Mouse (Mus musculus) thymus, adult 18-20 months (tissue): ENCODE data around the gene Lmna.

ENCODE experiments used
- DNase-seq, 2 experiments: peaks; one replicate each; pipeline ENCODE4 v3.0.0; 2022; ENCODE audit warnings: mixed read lengths in 2 of 2

The Lmna gene

GRCm38 (mm10) chr3:88509692-88510420 is at the start of gene Lmna:
Gene Lmna (minus strand): TSS chr3:88509956.
- DNase-seq: peak; percentile 89 to 97

GRCm38 (mm10) chr3:88556616-88557015 is 46.9 kb upstream of the Lmna start:
- DNase-seq: no peak

- DNase-seq: no peak
Observed at GRCm38 (mm10) chr3:88555731-88556130, 46.0 kb upstream of the Lmna start.

GRCm38 (mm10) chr3:88555069-88555605 is 45.4 kb upstream of the Lmna start:
- no peak for DNase-seq

- peak in 1 of 2 experiments; percentile 64 for DNase-seq
Observed at GRCm38 (mm10) chr3:88553880-88554586, 44.3 kb upstream of the Lmna start.

- DNase-seq: peak; percentile 70 to 73
Observed at GRCm38 (mm10) chr3:88553525-88553879, 43.7 kb upstream of the Lmna start, which contains the start of gene Ubqln4. Gene Ubqln4 (plus strand): TSS chr3:88553758.

GRCm38 (mm10) chr3:88552676-88553524 is 43.1 kb upstream of the Lmna start, which contains the start of gene Lamtor2:
Gene Lamtor2 (minus strand): TSS chr3:88553074.
- peak; percentile 96 for DNase-seq

- no peak for DNase-seq
Observed at GRCm38 (mm10) chr3:88552082-88552645, 42.4 kb upstream of the Lmna start.

GRCm38 (mm10) chr3:88551586-88551985 is 41.8 kb upstream of the Lmna start:
- DNase-seq: no peak

GRCm38 (mm10) chr3:88548180-88548917 is 38.6 kb upstream of the Lmna start, which contains the start of gene Rab25:
Gene Rab25 (minus strand): TSS chr3:88548300.
- no peak for DNase-seq

- no peak for DNase-seq
Observed at GRCm38 (mm10) chr3:88546674-88547418, 37.1 kb upstream of the Lmna start.

- no peak for DNase-seq
Observed at GRCm38 (mm10) chr3:88544955-88545591, 35.3 kb upstream of the Lmna start.

GRCm38 (mm10) chr3:88544514-88544913 is 34.8 kb upstream of the Lmna start:
- DNase-seq: no peak

- DNase-seq: no peak
Observed at GRCm38 (mm10) chr3:88543651-88544410, 34.1 kb upstream of the Lmna start.

- no peak for DNase-seq
Observed at GRCm38 (mm10) chr3:88543174-88543573, 33.4 kb upstream of the Lmna start.

GRCm38 (mm10) chr3:88542486-88542885 is 32.7 kb upstream of the Lmna start:
- DNase-seq: no peak

- no peak for DNase-seq
Observed at GRCm38 (mm10) chr3:88541622-88542401, 32.1 kb upstream of the Lmna start.

GRCm38 (mm10) chr3:88540085-88540484 is 30.3 kb upstream of the Lmna start:
- DNase-seq: no peak

- no peak for DNase-seq
Observed at GRCm38 (mm10) chr3:88539397-88539796, 29.6 kb upstream of the Lmna start.
